Mouse (Mus musculus) G1E-ER4 (cell line): ENCODE data around the gene Gm28044. TPM values are rescaled to one million over a fixed set of nuclear protein-coding genes. Genes with fewer than 3 reads are reported as not detected.
"Not testable (repeated sequence)": the region's sequence is repeated elsewhere in the genome, so short reads cannot be mapped to it uniquely, and the experiment has no call there.

ENCODE experiments used
- GATA1 ChIP-seq: IDR thresholded peaks from one replicate; pipeline ENCODE4 v1.8.0; 2012; ENCODE audit warnings: low read length, inconsistent platforms
- polyA plus RNA-seq: library from polyadenylated mRNA; stranded (reverse); fragments of >175 nt; gene quantifications from 2 replicates; pipeline ENCODE4 v1.2.3, GENCODE M21; 2012

Gm28044 gene
- polyA plus RNA-seq: not detected in 2 replicates

- no peak for TF ChIP-seq GATA1
Measured at GRCm38 (mm10) chr13:67360131-67360744, at the start of gene Gm28044, which contains the start of gene Zfp953. Gm28044 (minus strand) TSS chr13:67360536. Zfp953 (minus strand) TSS chr13:67360605.

GRCm38 (mm10) chr13:67399183-67399903 lies 39.0 kb upstream of the Gm28044 start, which contains the start of gene Zfp429:
Zfp429 (minus strand) TSS chr13:67399819.
- not testable (repeated sequence) for TF ChIP-seq GATA1

- TF ChIP-seq GATA1: not testable (repeated sequence)
Measured at GRCm38 (mm10) chr13:67375050-67375911, 14.9 kb upstream of the Gm28044 start, which contains the start of the genes Gm28041 and Zfp456. Gm28041 (minus strand) TSS chr13:67375733. Zfp456 (minus strand) TSS chr13:67375810.

- no peak for TF ChIP-seq GATA1
Measured at GRCm38 (mm10) chr13:67351854-67352253, 8.5 kb downstream of the Gm28044 start.

- TF ChIP-seq GATA1: no peak
Measured at GRCm38 (mm10) chr13:67343422-67343821, 16.9 kb downstream of the Gm28044 start.

- TF ChIP-seq GATA1: no peak
Measured at GRCm38 (mm10) chr13:67332877-67333276, 27.5 kb downstream of the Gm28044 start.

GRCm38 (mm10) chr13:67332019-67332724 lies 28.2 kb downstream of the Gm28044 start, which contains the start of gene Zfp595:
Zfp595 (minus strand) TSS chr13:67332570.
- TF ChIP-seq GATA1: no peak

- no peak for TF ChIP-seq GATA1
Measured at GRCm38 (mm10) chr13:67306718-67307117, 53.6 kb downstream of the Gm28044 start.

GRCm38 (mm10) chr13:67305822-67306672 lies 54.3 kb downstream of the Gm28044 start, which contains the start of gene Zfp457:
Zfp457 (minus strand) TSS chr13:67306485.
- TF ChIP-seq GATA1: no peak

GRCm38 (mm10) chr13:67278314-67278713 lies 82.0 kb downstream of the Gm28044 start, which contains the start of gene Zfp458:
Zfp458 (minus strand) TSS chr13:67278466.
- TF ChIP-seq GATA1: no peak

GRCm38 (mm10) chr13:67268568-67269369 lies 91.6 kb downstream of the Gm28044 start:
- TF ChIP-seq GATA1: no peak

Other genes with a start within 250 kb of the Gm28044 start
- 0.05 TPM in 1 of 2 replicates, not detected in the other for gene Rslcan18, start 244.3 kb downstream of the Gm28044 start, polyA plus RNA-seq
- 0.23 and 0.27 TPM in 2 replicates for gene Zfp759, start 238.9 kb downstream of the Gm28044 start, polyA plus RNA-seq
- 0.02 and 0.14 TPM in 2 replicates for gene Rsl1, start 187.4 kb downstream of the Gm28044 start, polyA plus RNA-seq
- gene Zfp455, start 166.0 kb downstream of the Gm28044 start, polyA plus RNA-seq: 0.02 and 0.04 TPM in 2 replicates
- 0.12 and 0.16 TPM in 2 replicates for gene Zfp458, start 82.1 kb downstream of the Gm28044 start, polyA plus RNA-seq
- 0.09 and 0.22 TPM in 2 replicates for gene Zfp457, start 54.1 kb downstream of the Gm28044 start, polyA plus RNA-seq
- 0.11 and 0.18 TPM in 2 replicates for gene Zfp595, start 28.0 kb downstream of the Gm28044 start, polyA plus RNA-seq
- gene Zfp953, start 69 bp upstream of the Gm28044 start, polyA plus RNA-seq: 0.03 TPM in 2 replicates
- not detected in 2 replicates for gene Gm28041, start 15.2 kb upstream of the Gm28044 start, polyA plus RNA-seq
- gene Zfp456, start 15.3 kb upstream of the Gm28044 start, polyA plus RNA-seq: 0.09 TPM in 2 replicates
- gene Zfp429, start 39.3 kb upstream of the Gm28044 start, polyA plus RNA-seq: 0.73 and 1.1 TPM in 2 replicates
- gene Zfp459, start 60.9 kb upstream of the Gm28044 start, polyA plus RNA-seq: not detected in 2 replicates
- 0.24 and 0.28 TPM in 2 replicates for gene Zfp874a, start 91.1 kb upstream of the Gm28044 start, polyA plus RNA-seq
- 0.28 and 0.33 TPM in 2 replicates for gene Zfp874b, start 123.7 kb upstream of the Gm28044 start, polyA plus RNA-seq
- 0.25 and 0.38 TPM in 2 replicates for gene Zfp58, start 140.0 kb upstream of the Gm28044 start, polyA plus RNA-seq
- gene Gm26965, start 165.6 kb upstream of the Gm28044 start, polyA plus RNA-seq: not detected in 2 replicates
- 0.32 and 0.72 TPM in 2 replicates for gene Zfp87, start 165.6 kb upstream of the Gm28044 start, polyA plus RNA-seq
- 0.17 and 0.18 TPM in 2 replicates for gene Zfp748, start 193.3 kb upstream of the Gm28044 start, polyA plus RNA-seq
- 0.23 and 0.42 TPM in 2 replicates for gene Zfp729b, start 249.2 kb upstream of the Gm28044 start, polyA plus RNA-seq